Mouse (Mus musculus): Measurements from ENCODE around the gene Tvp23a. TPM values are rescaled to one million over a fixed set of nuclear protein-coding genes. Genes with fewer than 3 reads are reported as not detected.

Tvp23a gene
- polyA plus RNA-seq, 1 experiment from 2014 or later: 4.5 TPM

DNA sequence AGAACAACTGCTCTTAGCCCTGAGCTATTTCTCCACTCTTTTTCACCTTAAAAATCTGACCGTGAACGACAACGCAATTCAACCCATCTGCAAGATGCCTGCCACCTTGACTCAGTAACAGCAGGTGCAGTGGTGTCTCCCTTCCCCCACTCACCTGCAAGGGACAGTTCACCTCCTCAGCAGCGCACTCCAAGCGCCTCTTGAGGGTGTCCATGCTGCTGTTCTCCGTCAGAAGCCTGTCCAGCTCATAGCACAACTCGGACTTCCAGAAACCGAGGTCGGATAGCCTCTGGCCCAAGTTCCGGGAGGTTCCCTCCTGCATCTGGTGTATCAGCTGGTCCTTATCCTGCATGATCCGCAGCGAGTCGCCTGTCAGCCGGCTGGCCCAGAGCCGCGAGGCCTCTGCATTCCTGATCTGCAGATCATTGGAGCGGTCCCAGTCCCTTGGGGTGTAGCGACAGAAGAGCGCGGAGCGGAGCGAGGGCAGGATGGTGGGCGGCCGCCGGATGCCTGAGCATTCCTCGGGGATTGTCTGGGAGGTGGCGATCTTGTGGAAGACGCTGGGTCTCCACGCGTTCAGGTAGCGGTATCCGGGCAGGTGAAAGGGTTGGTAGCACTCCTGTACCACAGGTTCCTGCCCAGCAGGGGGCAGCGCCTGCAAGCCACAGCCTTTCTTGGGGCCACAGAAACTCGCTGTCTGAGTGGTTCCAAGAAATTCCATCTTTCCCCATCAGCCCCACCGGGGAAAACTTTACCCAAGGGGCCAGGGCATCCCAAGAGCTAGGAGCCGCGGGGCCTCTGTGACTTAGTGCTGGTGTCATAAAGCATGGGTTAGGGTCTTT, 52.2 kb downstream of the Tvp23a start, which contains the start of gene Tekt5:
TSS of gene Tekt5 (minus strand) at position 792 of the 842 bp plus-strand sequence.
- H3K4me2 ChIP-seq: peak within 1 kb of the TSS; percentile 52
- 8% methylated on average over 37 of the region's 37 CpGs for WGBS (ENCODE audit: insufficient replicate concordance)
- H3K9ac ChIP-seq (ENCODE audit: low read depth, low read length): peak within 1 kb of the TSS; percentile 56; the same call in 1 of the 2 replicates
- H3K4me1 ChIP-seq (ENCODE audit: control insufficient read depth, insufficient read depth, low read length): no peaks in the 10 kb centered on the region
- H3K36me3 ChIP-seq (ENCODE audit: control insufficient read depth, insufficient read depth, low read length): no peaks in the 10 kb centered on the region
- H3K27me3 ChIP-seq (ENCODE audit: control insufficient read depth, insufficient read depth, low read length): peaks cover 8% of the 10 kb centered on the region
- H3K4me3 ChIP-seq (ENCODE audit: low read depth, low read length): peak within 1 kb of the TSS; percentile 40
- ATAC-seq (replicated peaks; ENCODE audit: insufficient number of reproducible peaks, low FRiP score, low TSS enrichment): no peak; the same call in 1 of the 2 replicates
- H3K9me3 ChIP-seq (replicated peaks; ENCODE audit: control insufficient read depth, low read length): no peaks in the 10 kb centered on the region
- H3K27ac ChIP-seq (ENCODE audit: low read depth, low read length): no peak within 1 kb of the TSS

GRCm38 (mm10) chr16:10392587-10392986, 54.6 kb downstream of the Tvp23a start:
- no peaks in the 10 kb centered on the region for H3K36me3 ChIP-seq (ENCODE audit: control insufficient read depth, insufficient read depth, low read length)
- no peak overlapping the region for H3K4me3 ChIP-seq (ENCODE audit: low read depth, low read length)
- WGBS (ENCODE audit: insufficient replicate concordance): 80% methylated on average over 9 of the region's 9 CpGs
- no peak overlapping the region for H3K27ac ChIP-seq (ENCODE audit: low read depth, low read length)
- H3K27me3 ChIP-seq (ENCODE audit: control insufficient read depth, insufficient read depth, low read length): peaks cover 11% of the 10 kb centered on the region
- H3K9me3 ChIP-seq (replicated peaks; ENCODE audit: control insufficient read depth, low read length): no peaks in the 10 kb centered on the region
- H3K4me2 ChIP-seq: no peak overlapping the region
- H3K4me1 ChIP-seq (ENCODE audit: control insufficient read depth, insufficient read depth, low read length): no peaks in the 10 kb centered on the region
- H3K9ac ChIP-seq (ENCODE audit: low read depth, low read length): no peak overlapping the region
- ATAC-seq (replicated peaks; ENCODE audit: insufficient number of reproducible peaks, low FRiP score, low TSS enrichment): no peak

DNA sequence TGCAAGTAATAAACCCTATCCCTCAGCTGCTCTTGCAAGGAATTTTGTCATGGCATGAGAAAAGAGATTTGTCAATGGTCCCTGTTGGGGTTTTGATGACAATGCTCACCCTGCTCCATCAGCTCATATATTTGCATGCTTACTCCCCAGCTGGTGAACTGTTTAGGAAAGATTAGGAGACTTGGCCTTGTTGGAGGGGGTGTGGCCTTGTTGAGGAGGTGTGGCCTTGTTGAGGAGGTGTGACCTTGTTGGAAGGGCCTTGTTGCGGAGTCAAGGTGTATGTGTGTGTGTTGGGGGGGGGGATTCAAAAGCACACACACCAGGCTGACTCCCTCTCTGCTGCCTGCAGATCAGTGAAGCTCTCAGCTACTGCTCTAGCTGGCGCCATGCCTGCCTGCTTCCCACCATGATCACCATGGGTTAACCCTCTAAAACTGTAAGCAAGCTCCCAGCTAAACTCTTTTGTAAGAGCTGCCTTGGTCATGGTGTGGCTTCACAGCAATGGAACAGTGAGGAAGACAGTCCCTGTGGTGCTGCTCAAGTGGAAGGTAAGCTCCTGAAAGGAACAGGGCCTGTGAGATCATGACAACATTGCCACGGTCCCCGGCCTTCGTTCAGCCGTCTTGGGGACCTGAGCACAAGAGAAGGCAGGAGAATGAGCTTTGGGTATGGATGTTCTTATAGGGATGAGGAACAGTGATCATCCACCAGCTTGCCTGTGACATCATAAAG, 58.4 kb downstream of the Tvp23a start:
- peaks cover 3% of the 10 kb centered on the region for H3K27me3 ChIP-seq (ENCODE audit: control insufficient read depth, insufficient read depth, low read length)
- no peaks in the 10 kb centered on the region for H3K36me3 ChIP-seq (ENCODE audit: control insufficient read depth, insufficient read depth, low read length)
- H3K9ac ChIP-seq (ENCODE audit: low read depth, low read length): no peak overlapping the region
- no peak overlapping the region for H3K4me2 ChIP-seq
- ATAC-seq (replicated peaks; ENCODE audit: insufficient number of reproducible peaks, low FRiP score, low TSS enrichment): 0 out of 2 replicates have a peak, but pooled peaks have one; percentile 60
- H3K4me3 ChIP-seq (ENCODE audit: low read depth, low read length): no peak overlapping the region
- H3K4me1 ChIP-seq (ENCODE audit: control insufficient read depth, insufficient read depth, low read length): peaks cover 4% of the 10 kb centered on the region; the same call in 1 of the 2 replicates
- H3K27ac ChIP-seq (ENCODE audit: low read depth, low read length): no peak overlapping the region
- no peaks in the 10 kb centered on the region for H3K9me3 ChIP-seq (replicated peaks; ENCODE audit: control insufficient read depth, low read length)
- WGBS (ENCODE audit: insufficient replicate concordance): 84% methylated on average over 6 of the region's 6 CpGs

DNA sequence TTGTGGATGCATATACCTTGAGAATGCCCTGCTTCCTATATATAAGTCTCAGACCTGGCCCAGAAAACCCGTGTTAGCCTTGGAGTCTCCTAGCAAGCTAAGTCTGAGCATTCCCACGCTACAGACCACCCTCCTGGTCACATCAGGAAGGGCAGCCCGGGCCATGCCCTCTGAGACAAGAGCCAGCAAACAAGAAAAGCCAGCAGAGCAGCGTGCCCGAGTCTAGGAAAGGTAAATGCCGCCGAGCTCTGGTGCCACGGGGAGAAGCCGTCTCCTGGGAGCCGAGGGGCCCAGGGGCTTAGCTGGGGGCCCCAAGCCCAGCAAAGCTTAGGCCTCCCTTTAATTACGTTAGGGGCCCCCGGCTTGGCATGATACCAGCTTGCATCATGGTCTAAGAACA, 61.9 kb downstream of the Tvp23a start:
- H3K4me3 ChIP-seq (ENCODE audit: low read depth, low read length): no peak overlapping the region
- H3K4me1 ChIP-seq (ENCODE audit: control insufficient read depth, insufficient read depth, low read length): peaks cover 4% of the 10 kb centered on the region; the same call in 1 of the 2 replicates
- H3K4me2 ChIP-seq: no peak overlapping the region
- H3K27ac ChIP-seq (ENCODE audit: low read depth, low read length): no peak overlapping the region
- H3K9me3 ChIP-seq (replicated peaks; ENCODE audit: control insufficient read depth, low read length): no peaks in the 10 kb centered on the region
- WGBS (ENCODE audit: insufficient replicate concordance): 84% methylated on average over 12 of the region's 12 CpGs
- no peaks in the 10 kb centered on the region for H3K36me3 ChIP-seq (ENCODE audit: control insufficient read depth, insufficient read depth, low read length)
- no peak overlapping the region for H3K9ac ChIP-seq (ENCODE audit: low read depth, low read length)
- no peak for ATAC-seq (replicated peaks; ENCODE audit: insufficient number of reproducible peaks, low FRiP score, low TSS enrichment)
- peaks cover 3% of the 10 kb centered on the region; the same call in 1 of the 2 replicates for H3K27me3 ChIP-seq (ENCODE audit: control insufficient read depth, insufficient read depth, low read length)

- Histone ChIP-seq H3K9ac (ENCODE audit: low read depth, low read length) (no peak overlapping the region; the same call in 1 of the 2 replicates), H3K4me2 (peak overlapping the region; percentile 57), H3K27ac (ENCODE audit: low read depth, low read length) (0 out of 2 replicates have a peak overlapping the region, but pooled peaks have one; percentile 22), H3K4me3 (ENCODE audit: low read depth, low read length) (no peak overlapping the region), H3K4me1 (ENCODE audit: control insufficient read depth, insufficient read depth, low read length) (peaks cover 4% of the 10 kb centered on the region; the same call in 1 of the 2 replicates), H3K9me3 (replicated peaks; ENCODE audit: control insufficient read depth, low read length) (no peaks in the 10 kb centered on the region), H3K36me3 (ENCODE audit: control insufficient read depth, insufficient read depth, low read length) (no peaks in the 10 kb centered on the region), H3K27me3 (ENCODE audit: control insufficient read depth, insufficient read depth, low read length) (peaks cover 3% of the 10 kb centered on the region; the same call in 1 of the 2 replicates)
- WGBS (ENCODE audit: insufficient replicate concordance): 68% methylated on average over 3 of the region's 3 CpGs
- ATAC-seq (replicated peaks; ENCODE audit: insufficient number of reproducible peaks, low FRiP score, low TSS enrichment): no peak
Measured at GRCm38 (mm10) chr16:10384544-10384943, 62.6 kb downstream of the Tvp23a start.

- H3K9me3 ChIP-seq (replicated peaks; ENCODE audit: control insufficient read depth, low read length): no peaks in the 10 kb centered on the region
- 20% methylated on average over 8 of the region's 8 CpGs for WGBS (ENCODE audit: insufficient replicate concordance)
- H3K4me2 ChIP-seq: peak overlapping the region; percentile 57
- peaks cover 4% of the 10 kb centered on the region; the same call in 1 of the 2 replicates for H3K4me1 ChIP-seq (ENCODE audit: control insufficient read depth, insufficient read depth, low read length)
- H3K27ac ChIP-seq (ENCODE audit: low read depth, low read length): 0 out of 2 replicates have a peak overlapping the region, but pooled peaks have one; percentile 22
- H3K4me3 ChIP-seq (ENCODE audit: low read depth, low read length): peak overlapping the region; percentile 27
- no peak overlapping the region; the same call in 1 of the 2 replicates for H3K9ac ChIP-seq (ENCODE audit: low read depth, low read length)
- peak; percentile 95 for ATAC-seq (replicated peaks; ENCODE audit: insufficient number of reproducible peaks, low FRiP score, low TSS enrichment)
- no peaks in the 10 kb centered on the region for H3K36me3 ChIP-seq (ENCODE audit: control insufficient read depth, insufficient read depth, low read length)
- H3K27me3 ChIP-seq (ENCODE audit: control insufficient read depth, insufficient read depth, low read length): peaks cover under 1% of the 10 kb centered on the region; the same call in 1 of the 2 replicates
Measured at GRCm38 (mm10) chr16:10384060-10384497, 63.1 kb downstream of the Tvp23a start.

DNA sequence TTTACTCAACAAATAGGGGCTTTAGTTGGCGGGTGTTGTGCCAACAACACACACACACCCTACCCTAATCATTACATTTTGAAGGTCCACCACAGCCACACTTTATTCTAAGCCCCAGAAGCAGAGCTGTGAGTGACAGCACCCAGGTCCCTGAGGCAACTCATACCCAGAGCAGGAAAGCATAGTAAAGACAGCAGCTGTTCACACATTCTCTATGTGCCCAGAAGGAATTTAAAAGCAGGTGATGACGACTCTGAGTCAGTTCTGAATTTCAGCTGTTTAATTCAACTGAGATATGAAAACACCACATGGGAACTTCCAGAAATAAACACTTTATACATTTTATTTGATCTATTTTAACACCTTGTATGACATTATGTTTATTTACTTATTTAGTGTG, 67.6 kb downstream of the Tvp23a start:
- Histone ChIP-seq H3K9ac (ENCODE audit: low read depth, low read length) (no peak overlapping the region), H3K9me3 (replicated peaks; ENCODE audit: control insufficient read depth, low read length) (no peaks in the 10 kb centered on the region), H3K27me3 (ENCODE audit: control insufficient read depth, insufficient read depth, low read length) (no peaks in the 10 kb centered on the region), H3K27ac (ENCODE audit: low read depth, low read length) (no peak overlapping the region), H3K36me3 (ENCODE audit: control insufficient read depth, insufficient read depth, low read length) (no peaks in the 10 kb centered on the region), H3K4me1 (ENCODE audit: control insufficient read depth, insufficient read depth, low read length) (peaks cover 4% of the 10 kb centered on the region; the same call in 1 of the 2 replicates), H3K4me3 (ENCODE audit: low read depth, low read length) (no peak overlapping the region), H3K4me2 (no peak overlapping the region)
- ATAC-seq (replicated peaks; ENCODE audit: insufficient number of reproducible peaks, low FRiP score, low TSS enrichment): no peak
- WGBS (ENCODE audit: insufficient replicate concordance): 53% methylated on average over 2 of the region's 2 CpGs

- 39% methylated on average over 1 of the region's 1 CpGs for WGBS (ENCODE audit: insufficient replicate concordance)
- ATAC-seq (replicated peaks; ENCODE audit: insufficient number of reproducible peaks, low FRiP score, low TSS enrichment): no peak
- H3K9ac ChIP-seq (ENCODE audit: low read depth, low read length): no peak overlapping the region
- H3K4me1 ChIP-seq (ENCODE audit: control insufficient read depth, insufficient read depth, low read length): no peaks in the 10 kb centered on the region
- no peaks in the 10 kb centered on the region for H3K9me3 ChIP-seq (replicated peaks; ENCODE audit: control insufficient read depth, low read length)
- H3K27ac ChIP-seq (ENCODE audit: low read depth, low read length): no peak overlapping the region
- H3K4me2 ChIP-seq: no peak overlapping the region
- H3K27me3 ChIP-seq (ENCODE audit: control insufficient read depth, insufficient read depth, low read length): no peaks in the 10 kb centered on the region
- no peaks in the 10 kb centered on the region for H3K36me3 ChIP-seq (ENCODE audit: control insufficient read depth, insufficient read depth, low read length)
- H3K4me3 ChIP-seq (ENCODE audit: low read depth, low read length): no peak overlapping the region
Measured at GRCm38 (mm10) chr16:10377286-10377685, 69.9 kb downstream of the Tvp23a start.

Data from heart, embryonic 11.5 days (tissue).